Mouse (Mus musculus) thymus, adult 2 months (tissue): ENCODE data around the gene Ccdc15.

ENCODE experiments used
- CTCF ChIP-seq: fragments of 200-500 bp; IDR thresholded peaks from 2 replicates; pipeline ENCODE4 v1.5.1; 2012; ENCODE audit warnings: mild to moderate bottlenecking, control low read depth, low read length, moderate library complexity, borderline replicate concordance; ENCODE audit not compliant: control insufficient read depth, poor library complexity, insufficient read depth; ENCODE audit errors: extremely low read depth
- POLR2A ChIP-seq: fragments of 200-500 bp; IDR thresholded peaks from 2 replicates; pipeline ENCODE4 v1.6.1; 2012; ENCODE audit warnings: mild to moderate bottlenecking, low read length, control low read depth, moderate library complexity; ENCODE audit not compliant: control insufficient read depth, poor library complexity, insufficient read depth; ENCODE audit errors: extremely low read depth

DNA sequence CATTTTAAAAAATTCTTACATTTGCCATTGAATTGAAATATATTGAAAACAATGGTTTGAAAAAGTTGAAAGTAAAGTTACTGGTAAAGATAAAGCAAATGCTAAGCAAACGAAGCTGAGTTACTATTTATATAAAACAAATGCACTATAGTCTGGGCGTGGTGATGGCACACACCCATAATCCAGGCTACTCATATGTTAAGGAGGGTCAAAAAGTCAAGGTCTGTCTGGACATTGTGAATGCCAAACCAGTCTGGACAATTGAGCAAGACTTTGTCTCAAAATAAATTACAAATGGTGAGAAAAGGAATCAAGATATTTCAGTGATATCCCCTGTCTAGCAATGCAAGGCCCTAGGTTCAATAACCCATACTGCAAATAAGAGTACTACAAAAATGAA, 42.7 kb upstream of the Ccdc15 start:
- TF ChIP-seq CTCF (no peak), POLR2A (no peak)
